Mouse (Mus musculus) cerebellum, adult 2 months (tissue): Measurements from ENCODE around the gene S100g.

ENCODE experiments used
- CTCF ChIP-seq: fragments of 200-500 bp; IDR thresholded peaks from 2 replicates; pipeline ENCODE4 v1.5.1; 2011; ENCODE audit warnings: low read depth, mild to moderate bottlenecking, control low read depth, low read length, moderate library complexity, borderline replicate concordance; ENCODE audit not compliant: insufficient read depth
- POLR2A ChIP-seq: fragments of 200-500 bp; IDR thresholded peaks from 2 replicates; pipeline ENCODE4 v1.6.1; 2011; ENCODE audit warnings: low read length, control low read depth, borderline replicate concordance; ENCODE audit not compliant: insufficient read depth

DNA sequence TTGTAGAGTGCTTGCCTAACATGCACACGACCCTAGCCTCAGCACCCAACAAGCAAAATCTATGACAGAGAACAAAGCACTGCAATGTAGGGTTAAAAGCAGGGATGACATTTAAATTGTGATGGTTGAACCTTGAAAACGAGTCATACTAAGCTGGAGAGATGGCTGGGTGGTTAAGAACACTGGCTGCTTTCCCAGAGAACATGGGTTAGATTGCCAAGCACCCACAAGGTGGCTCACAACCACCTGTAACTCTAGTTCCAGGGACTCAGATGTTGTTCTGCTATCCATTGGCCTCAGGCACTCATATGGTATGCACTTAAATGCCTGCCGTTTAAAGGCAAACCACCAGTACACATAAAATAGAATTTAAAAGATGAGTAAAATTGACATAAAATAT, 27.7 kb upstream of the S100g start:
- no peak for TF ChIP-seq POLR2A
- no peak for TF ChIP-seq CTCF
